Mouse (Mus musculus): ENCODE data around the gene Lrmda.

DNA sequence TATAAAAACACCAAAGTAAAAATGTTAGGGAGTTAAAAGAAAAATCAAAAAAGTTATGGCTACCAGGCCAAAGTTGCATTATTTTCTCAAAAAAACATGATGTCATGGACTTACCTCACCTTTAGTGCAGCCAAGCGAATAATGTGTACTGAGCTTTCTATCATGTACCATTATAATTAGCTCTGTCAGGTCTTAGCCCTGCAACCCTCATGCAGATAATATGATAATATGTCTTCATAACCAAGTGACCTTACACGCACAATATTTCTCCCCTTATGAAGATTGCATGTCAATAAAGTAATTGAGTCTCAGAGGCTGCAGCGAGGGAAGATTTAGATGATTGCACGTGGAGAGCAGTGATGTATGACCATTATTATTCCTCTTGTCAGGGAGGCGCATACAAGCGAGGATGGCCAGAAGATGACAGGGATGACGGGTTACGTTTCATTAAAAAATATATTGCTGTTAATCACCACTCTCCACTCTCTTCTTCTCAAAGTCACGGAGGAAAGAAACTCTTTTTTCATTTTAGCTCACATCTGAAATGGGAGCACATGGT lies 911.1 kb downstream of the Lrmda start:
- TF ChIP-seq CTCF (IDR thresholded peaks at IDR 0.05; ENCODE audit: extremely low read depth, insufficient read depth, low read length): no peak
- TF ChIP-seq POLR2A (IDR thresholded peaks at IDR 0.05; ENCODE audit: extremely low read depth, insufficient read depth, low read length): no peak
